Mouse (Mus musculus) embryonic facial prominence, embryonic 15.5 days (tissue): Measurements from ENCODE around the gene Cycs. TPM values are rescaled to one million over a fixed set of nuclear protein-coding genes. Genes with fewer than 3 reads are reported as not detected.

Experiments used
- ATAC-seq: fragments of 200-750 bp; cut with Nextera tagmentation; 2 replicates; pipeline ENCODE4 v1.8.0; 2017; ENCODE audit warnings: low read depth, moderate TSS enrichment; ENCODE audit not compliant: insufficient number of reproducible peaks, low FRiP score, low TSS enrichment
- H3K27ac ChIP-seq: fragments of 300-500 bp; sonication (generic); replicated peaks from 2 replicates; pipeline ENCODE4 v1.5.1; 2015; ENCODE audit warnings: mild to moderate bottlenecking, inconsistent platforms
- H3K27me3 ChIP-seq: fragments of 300-500 bp; sonication (generic); 2 replicates; pipeline ENCODE4 v1.6.1; 2015; ENCODE audit warnings: inconsistent platforms
- H3K36me3 ChIP-seq: fragments of 300-500 bp; sonication (generic); 2 replicates; pipeline ENCODE4 v1.6.1; 2015; ENCODE audit warnings: mild to moderate bottlenecking, inconsistent platforms
- H3K4me1 ChIP-seq: fragments of 300-500 bp; sonication (generic); 2 replicates; pipeline ENCODE4 v1.6.1; 2015; ENCODE audit warnings: inconsistent platforms
- H3K4me2 ChIP-seq: fragments of 300-500 bp; sonication (generic); replicated peaks from 2 replicates; pipeline ENCODE4 v1.6.1; 2015; ENCODE audit warnings: mild to moderate bottlenecking, inconsistent platforms
- H3K4me3 ChIP-seq: fragments of 300-500 bp; sonication (generic); replicated peaks from 2 replicates; pipeline ENCODE4 v1.5.1; 2015; ENCODE audit warnings: mild to moderate bottlenecking, inconsistent platforms
- H3K9ac ChIP-seq: fragments of 300-500 bp; sonication (generic); 2 replicates; pipeline ENCODE4 v1.6.1; 2015; ENCODE audit warnings: inconsistent platforms
- H3K9me3 ChIP-seq: fragments of 300-500 bp; sonication (generic); replicated peaks from 2 replicates; pipeline ENCODE4 v1.6.1; 2016; ENCODE audit warnings: inconsistent platforms
- WGBS: fragments of 180-500 bp; shearing (Covaris S2); methylation state at CpG from one replicate; pipeline ENCODE4 v1.1.7; 2015; 5-methylcytosine and 5-hydroxymethylcytosine counted together
- microRNA-seq: library from miRNA; unstranded; fragments of <30 nt; microRNA quantifications from one replicate; pipeline ENCODE4, GENCODE M21; 2016; ENCODE audit warnings: borderline number of aligned reads
- polyA plus RNA-seq: library from polyadenylated mRNA; unstranded; fragments of >200 nt; fragmentation: Nextera tagmentation; extraction: Ambion mirVana; gene quantifications from 2 replicates; pipeline ENCODE4 v1.2.1, GENCODE M21; 2015

The Cycs gene
- polyA plus RNA-seq, 1 experiment from 2014 or later: 55.3 TPM

DNA sequence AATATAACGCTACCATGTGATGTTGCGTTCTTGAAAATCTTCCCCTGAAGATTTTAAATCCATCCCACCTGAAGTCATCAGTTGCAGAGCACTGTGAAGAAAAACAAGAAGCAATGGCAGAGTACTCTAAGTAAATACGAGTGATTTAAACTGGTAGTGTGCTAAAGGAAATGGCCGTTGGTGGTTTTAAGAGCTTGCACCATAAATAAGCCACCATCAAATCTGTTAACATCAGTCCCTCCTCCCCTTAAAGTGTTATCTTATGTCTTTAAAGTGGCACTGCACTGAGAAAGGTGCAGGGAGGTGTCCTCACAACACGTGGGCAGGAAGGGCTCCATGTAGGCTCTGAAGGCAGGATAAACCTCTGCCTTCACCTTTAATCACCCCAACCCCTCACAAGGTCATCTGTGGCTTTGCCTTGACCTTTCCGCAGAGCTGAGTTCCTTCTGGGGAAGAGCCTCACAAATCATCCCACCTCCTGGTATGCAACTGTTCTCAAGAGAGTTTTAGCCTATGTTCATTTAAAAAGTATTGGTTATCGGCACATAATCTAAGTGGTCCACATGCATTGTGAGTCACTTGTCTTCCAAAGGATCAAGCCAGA lies 44.7 kb downstream of the Cycs start:
- Histone ChIP-seq H3K4me2 (no peak overlapping the region), H3K27me3 (no peaks in the 10 kb centered on the region), H3K27ac (no peak overlapping the region), H3K9me3 (no peaks in the 10 kb centered on the region), H3K4me1 (0 out of 2 replicates have a peak, but pooled peaks cover 3% of the 10 kb centered on the region), H3K36me3 (no peaks in the 10 kb centered on the region), H3K9ac (no peak overlapping the region), H3K4me3 (no peak overlapping the region)
- 79% methylated on average over 7 of the region's 7 CpGs for WGBS
- no peak for ATAC-seq

- H3K27ac ChIP-seq: no peak overlapping the region
- H3K4me3 ChIP-seq: no peak overlapping the region
- no peak overlapping the region for H3K4me2 ChIP-seq
- H3K9me3 ChIP-seq: no peaks in the 10 kb centered on the region
- no peak for ATAC-seq
- H3K36me3 ChIP-seq: no peaks in the 10 kb centered on the region
- 89% methylated on average over 5 of the region's 5 CpGs for WGBS
- no peaks in the 10 kb centered on the region for H3K27me3 ChIP-seq
- H3K4me1 ChIP-seq: no peaks in the 10 kb centered on the region
- H3K9ac ChIP-seq: no peak overlapping the region
Measured at GRCm38 (mm10) chr6:50520139-50520538, 46.2 kb downstream of the Cycs start.

- H3K9me3 ChIP-seq: no peaks in the 10 kb centered on the region
- H3K27me3 ChIP-seq: no peaks in the 10 kb centered on the region
- H3K36me3 ChIP-seq: no peaks in the 10 kb centered on the region
- no peak overlapping the region for H3K27ac ChIP-seq
- H3K9ac ChIP-seq: no peak overlapping the region
- H3K4me1 ChIP-seq: no peaks in the 10 kb centered on the region
- H3K4me2 ChIP-seq: no peak overlapping the region
- H3K4me3 ChIP-seq: no peak overlapping the region
- WGBS: 90% methylated on average over 5 of the region's 5 CpGs
- no peak for ATAC-seq
Measured at GRCm38 (mm10) chr6:50518371-50518770, 48.0 kb downstream of the Cycs start.

Small RNAs within 50 kb of the gene (microRNA-seq; reads per million reads assigned to microRNA genes)
- gene Mir6371: not detected

Other genes starting within 250 kb of the Cycs start
- gene Osbpl3, start 110.3 kb downstream of the Cycs start, polyA plus RNA-seq: 12.2 and 14.5 TPM in 2 replicates
- 0.26 and 0.49 TPM in 2 replicates for gene 4921507P07Rik, start 30.1 kb upstream of the Cycs start, polyA plus RNA-seq
- gene Npvf, start 87.9 kb upstream of the Cycs start, polyA plus RNA-seq: 0.21 TPM in 1 of 2 replicates, not detected in the other